Mouse (Mus musculus) right cerebral cortex, adult 2 months (tissue): Measurements from ENCODE around the gene Aasdhppt.

Experiments used
- DNase-seq, 2 experiments: peaks; one replicate each; pipeline ENCODE4 v3.0.0; 2021 to 2022; ENCODE audit warnings: low spot score in 2 of 2

Gene Aasdhppt

DNA sequence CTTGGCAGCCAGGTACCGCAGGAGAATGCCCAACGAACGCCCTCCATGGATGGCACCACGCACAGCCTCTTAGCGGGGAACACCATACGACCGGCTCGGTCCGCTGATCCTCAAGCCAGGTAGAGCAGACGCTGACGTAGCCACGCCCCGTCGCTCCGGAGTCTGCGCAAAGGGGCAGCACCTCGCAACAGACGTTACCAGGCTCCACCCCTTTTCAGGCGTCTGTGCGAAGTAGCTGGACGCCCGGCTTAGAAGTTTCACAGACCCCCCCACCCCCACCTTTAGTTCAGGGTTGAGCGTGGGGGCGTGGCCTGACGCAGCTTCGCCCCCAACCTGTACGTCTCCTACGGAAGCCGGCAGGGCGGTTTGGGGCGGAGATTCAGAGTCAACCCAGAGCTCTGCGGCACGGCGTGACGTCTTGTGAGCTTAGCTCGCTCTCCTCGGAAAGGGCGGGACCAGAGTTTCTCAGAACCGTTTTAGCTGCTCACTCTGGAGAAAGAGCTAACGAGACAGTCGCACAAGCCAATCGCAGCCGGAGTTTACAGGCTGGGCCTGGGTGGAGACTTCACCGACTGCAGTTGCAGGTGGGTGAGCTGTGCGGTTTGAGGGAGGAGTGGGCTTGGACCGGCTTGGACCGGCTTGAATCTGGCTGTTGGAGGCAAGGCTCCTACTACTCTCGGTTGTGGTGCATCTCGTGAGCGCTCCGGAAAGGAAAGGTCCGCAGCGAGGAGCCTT lies at the start of gene Aasdhppt, which contains the start of gene Kbtbd3:
TSS of gene Aasdhppt (minus strand) at position 121 of the 735 bp plus-strand sequence.
TSS of gene Kbtbd3 (plus strand) at position 483 of the 735 bp plus-strand sequence.
- DNase-seq, result peak; percentile 99

DNA sequence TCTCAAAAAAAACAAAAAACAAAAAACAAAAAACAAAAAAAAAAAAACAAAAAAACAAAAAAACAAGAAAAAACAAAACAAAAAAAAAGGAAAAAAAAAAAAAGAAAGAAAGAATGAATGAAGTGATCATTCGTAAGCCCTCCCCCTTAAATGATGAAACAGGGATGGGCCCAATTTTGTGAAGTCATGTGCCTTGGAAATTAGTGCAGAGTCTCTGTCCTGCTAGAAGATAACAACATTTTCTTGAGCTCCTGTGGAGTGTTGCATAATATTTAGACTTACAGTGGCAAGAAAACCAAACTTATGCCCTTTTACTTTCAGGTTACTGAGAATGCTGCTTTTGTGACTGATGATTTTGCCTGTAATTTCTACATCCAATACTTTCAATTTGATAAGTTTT lies 43.9 kb upstream of the Aasdhppt start:
- no peak for DNase-seq

DNA sequence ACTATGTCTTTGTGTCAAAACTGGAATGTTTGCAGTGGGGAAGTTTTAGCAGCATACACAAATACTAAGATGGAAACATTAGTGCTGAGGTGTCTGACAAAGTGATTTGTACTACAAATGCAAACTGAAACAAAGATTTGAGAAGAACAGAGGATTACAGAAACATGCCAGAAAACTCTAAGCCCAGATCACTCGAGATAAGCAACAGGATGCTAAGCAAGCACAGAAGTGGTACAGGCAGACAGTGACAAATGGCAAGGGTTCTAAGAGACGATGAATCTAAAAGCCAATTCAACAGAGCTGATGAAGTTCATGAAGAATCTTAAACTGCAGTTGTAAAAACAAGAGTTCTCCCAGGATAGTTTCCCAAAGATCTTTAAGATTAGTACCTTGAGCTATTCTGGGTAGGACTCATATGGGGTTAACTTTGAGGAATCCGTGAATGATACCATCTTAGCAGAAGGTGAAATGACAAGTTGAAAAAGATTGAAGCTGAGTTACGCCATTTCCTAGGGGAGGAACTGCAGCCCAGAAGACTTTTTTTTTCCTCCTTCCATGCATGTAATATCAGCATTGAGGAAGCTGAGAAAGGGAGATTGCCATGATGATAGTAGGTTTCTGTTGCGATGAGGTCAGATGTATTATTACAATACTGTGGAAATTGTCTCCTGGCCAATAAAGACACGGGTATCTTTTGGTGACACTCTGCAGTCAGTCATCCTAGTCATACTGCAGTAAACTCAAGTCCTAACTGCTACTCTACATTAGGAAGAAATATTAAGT lies 9.9 kb upstream of the Aasdhppt start:
- no peak for DNase-seq

DNA sequence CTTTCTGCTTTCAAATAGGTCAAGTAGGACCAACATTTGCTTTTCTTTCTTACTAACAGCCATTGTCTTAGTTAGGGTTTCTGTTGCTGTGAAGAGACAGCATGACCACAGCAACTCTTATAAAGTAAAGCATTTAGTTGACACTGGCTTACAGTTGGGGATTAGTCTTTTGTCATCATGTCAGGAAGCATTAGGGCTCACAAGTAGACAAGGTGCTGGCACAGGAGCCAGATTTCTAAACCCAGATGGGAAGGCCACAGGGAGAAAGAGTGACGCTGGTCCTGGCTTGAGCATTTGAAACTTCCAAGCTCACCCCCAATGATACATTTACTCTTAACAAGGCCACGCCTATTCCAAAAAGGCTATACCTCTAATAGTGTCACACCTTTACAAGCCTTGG lies 6.5 kb upstream of the Aasdhppt start:
- DNase-seq, result no peak

DNA sequence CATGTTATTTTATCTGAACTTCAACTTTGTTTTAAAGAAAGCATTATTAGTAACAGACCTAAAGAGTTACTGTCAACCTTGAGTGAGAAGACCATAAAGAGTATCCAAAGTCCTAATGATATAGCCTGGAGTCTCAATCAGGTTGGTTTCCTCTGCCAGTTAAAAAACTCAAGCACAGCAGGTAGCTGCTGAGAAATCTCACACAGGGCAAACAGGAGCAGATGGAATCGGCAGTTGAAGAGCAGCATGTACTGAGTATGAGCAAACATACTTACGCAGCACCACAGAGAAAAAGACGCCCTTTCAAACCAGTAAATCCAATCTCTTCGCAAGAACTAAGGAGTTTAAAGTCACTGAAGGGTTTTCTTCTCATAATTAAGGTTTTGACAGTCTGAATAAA lies 4.7 kb upstream of the Aasdhppt start:
- no peak for DNase-seq

DNA sequence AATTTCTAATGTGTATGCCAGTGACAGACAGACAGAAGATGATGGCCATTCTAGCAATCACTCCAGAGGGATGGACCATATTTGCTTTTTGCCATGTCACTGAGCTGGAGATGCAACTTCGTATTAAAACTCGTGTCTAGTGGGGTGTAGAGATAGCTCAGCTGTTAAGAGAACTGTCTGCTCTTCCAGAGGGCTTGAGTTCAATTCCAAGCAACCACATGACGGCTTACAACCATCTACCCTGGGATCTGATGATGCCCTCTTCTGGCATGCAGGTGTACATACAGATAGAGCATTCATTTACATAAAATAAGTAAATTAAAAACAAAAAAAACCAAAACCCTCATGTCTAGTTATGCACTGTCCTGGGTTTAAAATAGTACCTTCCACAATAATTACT lies 1.9 kb upstream of the Aasdhppt start:
- DNase-seq, result no peak

DNA sequence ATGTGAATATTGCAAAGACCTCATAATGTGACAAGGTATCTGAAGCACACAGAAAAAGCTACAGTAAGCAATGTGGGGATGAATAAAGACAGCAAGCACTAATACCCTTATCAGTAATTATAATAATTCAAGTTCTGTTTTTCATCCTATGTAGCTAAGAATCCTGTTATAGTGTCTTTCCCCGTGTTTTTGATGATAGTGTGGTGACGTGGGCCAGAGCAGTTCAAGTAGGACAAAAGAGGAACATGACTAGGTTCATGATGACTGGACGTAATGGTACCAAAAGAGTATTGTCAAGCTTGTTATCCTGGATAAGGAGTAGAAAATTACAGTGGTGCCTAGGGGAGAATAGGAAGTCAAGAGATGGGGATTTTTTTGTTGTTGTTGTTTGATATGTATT lies 1.4 kb upstream of the Aasdhppt start:
- no peak for DNase-seq

DNA sequence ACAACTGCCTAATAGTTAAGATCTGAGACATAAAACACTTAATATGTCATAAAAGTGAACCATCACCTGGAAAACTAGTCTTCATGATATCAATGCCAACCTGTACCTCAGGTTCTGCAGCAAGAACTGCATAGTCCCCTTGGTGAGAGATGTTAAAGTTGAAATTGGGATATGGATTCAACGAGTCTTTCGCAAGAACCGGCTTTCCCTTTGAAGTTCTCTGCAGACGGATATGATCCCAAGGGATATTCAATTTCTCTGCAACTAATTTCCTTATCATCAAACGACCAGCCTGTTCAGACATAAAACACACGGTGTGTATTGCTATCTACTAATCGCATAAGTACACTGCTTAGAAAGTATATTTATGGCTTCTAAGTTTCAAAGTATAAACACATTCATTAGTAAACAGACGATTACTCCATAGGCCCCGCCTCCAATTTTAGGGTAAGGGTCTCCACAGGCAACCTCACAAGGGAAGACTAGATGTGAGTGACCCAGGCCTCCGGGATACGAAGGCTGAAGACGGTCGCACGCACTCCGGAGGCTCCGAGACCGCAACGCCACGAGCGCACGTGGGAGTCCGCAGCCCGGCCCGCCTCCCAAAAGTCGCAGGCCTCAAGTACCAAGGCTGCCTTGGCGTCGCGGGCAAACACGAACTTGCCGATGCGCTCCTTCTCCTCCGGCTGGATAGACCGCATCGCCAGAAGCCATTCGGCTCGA lies 482 bp downstream of the Aasdhppt start:
- DNase-seq, result no peak

DNA sequence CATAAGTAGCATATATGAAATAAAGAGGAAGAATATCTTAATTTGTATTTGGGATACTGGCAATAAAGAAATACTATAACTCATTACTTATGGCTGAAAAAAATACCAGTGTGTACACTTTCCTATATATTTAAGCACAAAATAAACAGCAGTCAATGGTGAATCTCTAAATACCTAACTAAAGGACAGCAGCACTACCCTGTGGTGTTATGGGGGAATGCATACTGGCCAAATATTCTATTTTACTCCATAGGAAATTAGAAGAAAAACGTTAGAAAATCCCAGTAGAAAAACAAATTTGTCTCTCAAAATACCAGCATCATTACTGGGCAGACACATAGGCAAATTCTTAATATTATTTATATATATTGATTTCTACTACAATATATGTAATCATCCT lies 4.4 kb downstream of the Aasdhppt start:
- DNase-seq, result no peak

DNA sequence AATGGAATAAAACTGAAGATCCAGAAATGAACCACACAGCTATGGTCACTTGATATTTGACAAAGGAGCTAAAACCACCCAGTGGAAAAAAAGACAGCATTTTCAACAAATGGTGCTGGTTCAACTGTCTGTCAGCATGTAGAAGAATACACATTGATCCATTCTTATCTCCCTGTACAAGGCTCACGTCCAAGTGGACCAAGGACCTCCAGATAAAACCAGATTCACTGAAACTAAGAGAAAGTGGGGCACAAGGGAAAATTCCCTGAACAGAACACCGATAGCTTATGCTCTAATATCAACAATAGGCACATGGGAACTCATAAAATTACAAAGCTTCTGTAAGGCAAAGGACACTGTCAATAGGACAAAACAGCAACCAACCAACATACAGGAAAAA lies 8.8 kb downstream of the Aasdhppt start:
- DNase-seq, result no peak

DNA sequence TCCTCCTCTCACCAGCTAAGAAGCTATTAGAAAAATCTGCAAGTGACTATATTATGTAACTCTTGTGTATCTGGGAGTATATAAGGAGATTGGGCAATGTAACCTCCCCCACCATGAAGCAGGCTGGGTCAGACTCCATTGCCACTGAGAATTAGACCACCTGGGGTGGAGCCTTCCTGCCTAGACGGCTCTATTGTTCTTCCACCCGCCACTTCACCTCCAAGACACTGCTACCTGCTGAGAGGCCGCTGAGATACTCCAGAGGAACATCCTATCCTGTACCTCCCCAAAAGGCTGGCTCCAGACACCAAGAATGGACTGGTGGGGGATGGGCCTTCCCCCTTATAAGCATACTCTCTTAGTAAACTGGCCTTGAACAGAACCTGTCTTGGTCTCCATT lies 25.4 kb downstream of the Aasdhppt start:
- DNase-seq, result no peak

DNA sequence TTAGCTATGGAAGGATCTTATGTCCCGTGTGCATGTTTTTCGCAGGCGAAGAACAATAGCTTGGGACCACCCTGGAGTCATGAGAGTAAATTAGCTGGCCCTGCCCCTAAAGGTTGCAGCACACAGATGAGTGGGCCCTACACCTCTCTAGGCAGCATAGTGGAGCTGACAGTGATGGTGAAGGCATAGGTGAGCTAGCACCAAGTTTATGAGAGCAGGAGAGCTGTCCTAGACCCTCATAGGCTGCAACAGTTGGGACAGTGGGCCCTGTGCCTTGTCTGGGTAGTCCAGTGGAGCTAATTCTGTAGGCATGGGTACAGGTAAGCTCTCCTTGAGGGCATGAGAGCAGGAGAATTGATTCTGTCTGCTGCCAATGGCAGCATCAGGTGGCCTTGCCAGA lies 42.4 kb downstream of the Aasdhppt start:
- DNase-seq, result no peak

DNA sequence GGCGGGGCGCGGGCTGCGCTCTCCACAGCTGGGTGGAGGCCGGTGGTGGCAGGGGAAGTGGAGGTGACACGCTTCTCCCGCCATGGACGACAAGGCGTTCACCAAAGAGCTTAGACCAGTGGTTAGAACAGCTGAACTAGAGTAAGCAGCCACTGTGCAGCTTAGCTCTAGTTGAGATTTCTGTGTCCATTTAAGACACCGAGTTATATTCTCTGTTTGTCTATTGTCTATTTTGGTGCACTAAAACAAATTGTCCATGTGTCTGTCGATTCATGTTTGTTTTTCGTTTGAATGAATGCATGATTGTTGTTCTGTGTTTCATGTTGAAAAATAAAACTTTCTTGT lies 48.6 kb downstream of the Aasdhppt start:
- DNase-seq, result no peak

DNA sequence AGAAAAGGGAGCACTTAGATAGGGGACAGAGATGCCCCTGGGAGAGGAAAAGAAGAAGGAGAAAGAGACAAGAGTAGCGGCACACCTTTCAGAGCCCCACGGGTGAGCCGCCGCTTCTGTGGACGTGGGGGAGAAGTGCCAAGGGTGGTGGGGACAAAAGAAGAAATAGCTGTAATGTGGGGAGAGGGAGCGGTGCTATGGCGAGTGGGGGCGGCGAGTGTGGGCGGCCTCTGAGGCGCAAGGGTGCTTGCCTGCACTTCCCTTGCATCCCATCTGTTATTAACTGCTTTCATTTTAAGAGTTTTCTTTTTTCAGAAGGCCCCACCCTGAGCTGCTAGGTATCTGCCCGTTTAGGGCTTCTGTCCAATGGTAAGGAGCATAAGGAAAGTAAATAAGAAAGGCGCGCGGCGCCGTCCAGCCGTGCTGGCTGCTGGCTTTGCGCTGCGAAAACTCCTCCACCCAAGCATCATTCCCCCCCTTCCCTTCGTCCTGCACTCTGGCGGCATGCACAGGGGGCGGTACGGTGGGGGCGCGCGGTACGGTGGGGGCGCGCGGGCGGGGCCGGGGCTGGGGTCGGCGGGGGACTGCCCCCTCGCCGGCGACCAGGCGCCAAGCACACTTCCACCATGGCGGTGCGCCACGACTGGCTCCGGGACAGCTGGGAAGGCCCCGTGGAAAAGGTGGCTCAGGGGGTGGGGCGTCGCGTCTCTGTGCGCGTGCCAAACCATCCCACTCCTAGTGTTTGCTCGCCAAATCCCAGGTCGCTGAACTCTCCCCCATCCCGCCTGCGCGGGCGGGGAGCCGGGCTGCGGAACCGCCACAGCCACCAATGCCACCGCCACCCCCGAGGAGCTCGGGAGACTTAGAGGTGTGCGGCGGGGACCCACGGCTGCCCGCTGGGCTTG lies 49.2 kb downstream of the Aasdhppt start:
- DNase-seq, result no peak

DNA sequence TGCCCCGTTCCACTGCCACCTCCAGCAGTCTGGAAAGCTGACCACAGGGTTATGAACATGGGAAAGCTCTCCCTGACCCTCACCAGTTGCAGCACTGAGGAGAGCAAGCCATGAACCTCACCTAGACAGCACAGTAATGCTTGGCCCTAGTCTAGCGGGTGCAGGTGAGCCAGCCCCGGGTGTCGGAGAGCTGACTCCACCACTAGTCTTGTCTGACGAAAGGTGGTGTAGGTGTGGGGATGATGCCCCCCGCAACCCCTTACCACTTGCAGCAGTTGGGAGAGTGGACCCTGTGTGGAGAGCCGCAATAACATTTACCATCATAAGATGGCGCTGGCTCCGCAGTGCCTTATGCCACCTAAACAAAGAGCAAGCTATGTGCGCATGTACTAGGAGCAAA lies 50.2 kb downstream of the Aasdhppt start:
- no peak for DNase-seq
